Mouse (Mus musculus): Measurements from ENCODE around the gene Irgc1. TPM values are rescaled to one million over a fixed set of nuclear protein-coding genes. Genes with fewer than 3 reads are reported as not detected.

The Irgc1 gene
- polyA plus RNA-seq, 1 experiment from 2014 or later: not detected

DNA sequence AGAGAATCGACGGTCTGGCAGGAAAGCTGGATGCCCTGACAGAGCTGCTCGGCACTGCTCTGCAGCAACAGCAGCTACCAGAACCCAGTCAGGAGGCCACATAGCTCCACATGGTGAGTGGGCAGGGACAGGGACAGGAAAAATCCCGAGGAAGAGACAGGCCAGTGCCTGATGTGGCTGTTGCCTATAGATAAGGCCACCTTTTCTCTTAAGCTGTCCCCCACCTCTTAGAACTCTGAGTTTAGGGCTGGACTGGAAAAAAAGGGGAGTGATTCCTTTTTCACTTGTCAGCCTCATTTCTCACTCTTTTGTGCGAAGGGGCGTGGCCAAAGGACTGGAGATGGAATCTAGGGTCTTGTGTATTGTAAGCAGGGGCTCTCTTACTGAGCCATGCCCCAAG, 68.0 kb downstream of the Irgc1 start:
- H3K36me3 ChIP-seq (ENCODE audit: control insufficient read depth, insufficient read depth, low read length): no peaks in the 10 kb centered on the region
- H3K4me1 ChIP-seq (ENCODE audit: control insufficient read depth, insufficient read depth, low read length): no peaks in the 10 kb centered on the region
- WGBS (ENCODE audit: insufficient replicate concordance): 51% methylated on average over 6 of the region's 6 CpGs
- peak; percentile 71; the same call in 1 of the 2 replicates for ATAC-seq (replicated peaks; ENCODE audit: insufficient number of reproducible peaks, low FRiP score, low TSS enrichment)
- H3K27ac ChIP-seq (ENCODE audit: low read depth, low read length): peak overlapping the region; percentile 58
- no peaks in the 10 kb centered on the region for H3K27me3 ChIP-seq (ENCODE audit: control insufficient read depth, insufficient read depth, low read length)
- H3K9me3 ChIP-seq (replicated peaks; ENCODE audit: control insufficient read depth, low read length): no peaks in the 10 kb centered on the region
- H3K4me2 ChIP-seq: peak overlapping the region; percentile 25; the same call in 1 of the 2 replicates
- H3K4me3 ChIP-seq (ENCODE audit: low read depth, low read length): no peak overlapping the region
- H3K9ac ChIP-seq (ENCODE audit: low read depth, low read length): peak overlapping the region; percentile 52; the same call in 1 of the 2 replicates

DNA sequence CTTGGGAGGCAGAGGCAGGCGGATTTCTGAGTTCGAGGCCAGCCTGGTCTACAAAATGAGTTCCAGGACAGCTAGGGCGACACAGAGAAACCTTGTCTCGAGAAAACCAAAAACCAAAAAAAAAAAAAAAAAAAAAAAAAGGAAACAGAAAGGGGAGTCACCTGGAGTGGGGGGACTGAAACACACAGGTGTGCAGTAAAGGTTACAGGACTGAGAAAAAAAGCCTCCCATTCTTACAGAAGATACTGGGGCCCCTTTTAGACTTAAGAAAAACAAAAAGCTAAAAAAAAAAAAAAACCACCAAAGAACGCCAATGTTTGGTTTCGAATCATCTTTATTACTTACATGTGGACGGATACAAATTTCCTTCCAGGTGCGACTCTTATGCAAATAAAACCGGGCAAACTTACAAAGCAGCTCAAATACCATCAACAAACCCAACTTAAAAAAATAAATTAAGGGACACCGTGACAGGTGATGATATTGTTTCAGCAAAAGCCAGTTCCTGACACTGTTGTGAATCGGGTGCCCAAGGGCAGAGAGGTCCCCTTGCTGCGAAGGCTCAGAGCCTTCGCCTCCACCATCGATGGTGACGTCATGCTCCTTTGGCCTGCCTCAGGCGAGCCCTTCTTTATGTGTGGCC, 69.2 kb downstream of the Irgc1 start:
- Histone ChIP-seq H3K27me3 (ENCODE audit: control insufficient read depth, insufficient read depth, low read length) (peaks cover 4% of the 10 kb centered on the region; the same call in 1 of the 2 replicates), H3K4me3 (ENCODE audit: low read depth, low read length) (no peak overlapping the region), H3K27ac (ENCODE audit: low read depth, low read length) (peak overlapping the region; percentile 58; the same call in 1 of the 2 replicates), H3K4me1 (ENCODE audit: control insufficient read depth, insufficient read depth, low read length) (no peaks in the 10 kb centered on the region), H3K4me2 (peak overlapping the region; percentile 25; the same call in 1 of the 2 replicates), H3K9me3 (replicated peaks; ENCODE audit: control insufficient read depth, low read length) (no peaks in the 10 kb centered on the region), H3K9ac (ENCODE audit: low read depth, low read length) (no peak overlapping the region), H3K36me3 (ENCODE audit: control insufficient read depth, insufficient read depth, low read length) (no peaks in the 10 kb centered on the region)
- WGBS (ENCODE audit: insufficient replicate concordance): 78% methylated on average over 16 of the region's 16 CpGs
- no peak for ATAC-seq (replicated peaks; ENCODE audit: insufficient number of reproducible peaks, low FRiP score, low TSS enrichment)

Other genes with a start within 250 kb of the Irgc1 start
- 7.7 and 8.3 TPM in 2 replicates for gene Zfp111, start 240.9 kb downstream of the Irgc1 start, polyA plus RNA-seq (2014; fragmentation: Nextera tagmentation; extraction: Ambion mirVana)
- gene Zfp109, start 214.7 kb downstream of the Irgc1 start, polyA plus RNA-seq (2014; fragmentation: Nextera tagmentation; extraction: Ambion mirVana): 3.6 and 3.9 TPM in 2 replicates
- 1.5 and 2.1 TPM in 2 replicates for gene Zfp108, start 197.5 kb downstream of the Irgc1 start, polyA plus RNA-seq (2014; fragmentation: Nextera tagmentation; extraction: Ambion mirVana)
- 5.8 and 7.3 TPM in 2 replicates for gene Zfp93, start 181.9 kb downstream of the Irgc1 start, polyA plus RNA-seq (2014; fragmentation: Nextera tagmentation; extraction: Ambion mirVana)
- 16.4 and 18.1 TPM in 2 replicates for gene Zfp61, start 151.1 kb downstream of the Irgc1 start, polyA plus RNA-seq (2014; fragmentation: Nextera tagmentation; extraction: Ambion mirVana)
- gene Zfp94, start 135.6 kb downstream of the Irgc1 start, polyA plus RNA-seq (2014; fragmentation: Nextera tagmentation; extraction: Ambion mirVana): 4.6 and 6.1 TPM in 2 replicates
- gene Tescl, start 118.4 kb downstream of the Irgc1 start, polyA plus RNA-seq (2014; fragmentation: Nextera tagmentation; extraction: Ambion mirVana): not detected in 2 replicates
- not detected in 2 replicates for gene Lypd5, start 103.1 kb downstream of the Irgc1 start, polyA plus RNA-seq (2014; fragmentation: Nextera tagmentation; extraction: Ambion mirVana)
- 9.9 and 11.2 TPM in 2 replicates for gene Kcnn4, start 82.0 kb downstream of the Irgc1 start, polyA plus RNA-seq (2014; fragmentation: Nextera tagmentation; extraction: Ambion mirVana)
- 17.5 and 21.2 TPM in 2 replicates for gene Smg9, start 52.7 kb downstream of the Irgc1 start, polyA plus RNA-seq (2014; fragmentation: Nextera tagmentation; extraction: Ambion mirVana)
- gene Plaur, start 10.2 kb upstream of the Irgc1 start, polyA plus RNA-seq (2014; fragmentation: Nextera tagmentation; extraction: Ambion mirVana): 5.6 and 6.9 TPM in 2 replicates
- gene Cadm4, start 29.7 kb upstream of the Irgc1 start, polyA plus RNA-seq (2014; fragmentation: Nextera tagmentation; extraction: Ambion mirVana): 0.20 and 0.23 TPM in 2 replicates
- gene Zfp428, start 54.7 kb upstream of the Irgc1 start, polyA plus RNA-seq (2014; fragmentation: Nextera tagmentation; extraction: Ambion mirVana): 22.6 and 26.0 TPM in 2 replicates
- 0.25 and 0.57 TPM in 2 replicates for gene AC161166.1, start 60.2 kb upstream of the Irgc1 start, polyA plus RNA-seq (2014; fragmentation: Nextera tagmentation; extraction: Ambion mirVana)
- 4.1 and 6.1 TPM in 2 replicates for gene Irgq, start 78.4 kb upstream of the Irgc1 start, polyA plus RNA-seq (2014; fragmentation: Nextera tagmentation; extraction: Ambion mirVana)
- not detected in 2 replicates for gene Pinlyp, start 93.8 kb upstream of the Irgc1 start, polyA plus RNA-seq (2014; fragmentation: Nextera tagmentation; extraction: Ambion mirVana)
- gene Xrcc1, start 94.0 kb upstream of the Irgc1 start, polyA plus RNA-seq (2014; fragmentation: Nextera tagmentation; extraction: Ambion mirVana): 69.8 and 76.6 TPM in 2 replicates
- gene Ethe1, start 135.2 kb upstream of the Irgc1 start, polyA plus RNA-seq (2014; fragmentation: Nextera tagmentation; extraction: Ambion mirVana): 23.4 and 23.9 TPM in 2 replicates
- 0.42 and 0.44 TPM in 2 replicates for gene Zfp575, start 135.3 kb upstream of the Irgc1 start, polyA plus RNA-seq (2014; fragmentation: Nextera tagmentation; extraction: Ambion mirVana)
- gene Phldb3, start 158.5 kb upstream of the Irgc1 start, polyA plus RNA-seq (2014; fragmentation: Nextera tagmentation; extraction: Ambion mirVana): 0.06 TPM in 1 of 2 replicates, not detected in the other
- 0.09 TPM in 1 of 2 replicates, not detected in the other for gene Lypd3, start 184.3 kb upstream of the Irgc1 start, polyA plus RNA-seq (2014; fragmentation: Nextera tagmentation; extraction: Ambion mirVana)
- gene Tex101, start 224.4 kb upstream of the Irgc1 start, polyA plus RNA-seq (2014; fragmentation: Nextera tagmentation; extraction: Ambion mirVana): not detected in 2 replicates

Data from heart, embryonic 11.5 days (tissue).